Mouse (Mus musculus): ENCODE data around the gene Zdhhc20.

GRCm38 (mm10) chr14:57890011-57890842 lies at the start of gene Zdhhc20:
- no peak for TF ChIP-seq EP300 (IDR thresholded peaks at IDR 0.05; ENCODE audit: low read depth in 1 of 2, low read length in 2 of 2)
- 0 out of 2 replicates have a peak, but pooled peaks have one; percentile 33 for TF ChIP-seq POLR2AphosphoS2 (IDR thresholded peaks at IDR 0.05; ENCODE audit: low read length)
- TF ChIP-seq USF1 (IDR thresholded peaks at IDR 0.05; ENCODE audit: low read depth, low read length), result no peak
- TF ChIP-seq NELFE (IDR thresholded peaks at IDR 0.05; ENCODE audit: low read depth, low read length), result peak; percentile 66
- peak; percentile 55 to 72; a peak in 2 of 4 replicates for TF ChIP-seq POLR2A (IDR thresholded peaks at IDR 0.05; ENCODE audit: control insufficient read depth in 1 of 2, insufficient read depth in 1 of 2, low read depth in 1 of 2, low read length in 2 of 2, poor library complexity in 1 of 2)
- TF ChIP-seq CTCF (IDR thresholded peaks at IDR 0.05 in 2 of 3, conservative IDR thresholded peaks at IDR 0.05 in 1 of 3; ENCODE audit: control insufficient read depth in 1 of 3, insufficient read depth in 1 of 3, low read depth in 2 of 3, low read length in 3 of 3, poor library complexity in 1 of 3, severe bottlenecking in 1 of 3), result no peak
- no peak for TF ChIP-seq ZC3H11A (IDR thresholded peaks at IDR 0.05; ENCODE audit: low read depth, low read length)
- no peak for TF ChIP-seq BHLHE40 (IDR thresholded peaks at IDR 0.05; ENCODE audit: borderline replicate concordance, low read depth, low read length)

All from MEL (cell line).